Mouse (Mus musculus) limb, embryonic 12.5 days (tissue): ENCODE measurements around the gene Fahd2a. TPM values are rescaled to one million over a fixed set of nuclear protein-coding genes. Genes with fewer than 3 reads are reported as not detected.

ENCODE experiments used
- ATAC-seq: fragments of 200-750 bp; cut with Nextera tagmentation; 2 replicates; pipeline ENCODE4 v1.8.0; 2017; ENCODE audit warnings: low read depth, moderate TSS enrichment; ENCODE audit not compliant: insufficient number of reproducible peaks, insufficient read depth, low FRiP score, low TSS enrichment
- H3K27ac ChIP-seq: fragments of 300-500 bp; sonication (generic); 2 replicates; pipeline ENCODE4 v1.5.1; 2016; ENCODE audit warnings: mild to moderate bottlenecking, moderate library complexity
- H3K27me3 ChIP-seq: fragments of 300-500 bp; sonication (generic); 2 replicates; pipeline ENCODE4 v1.6.1; 2016; ENCODE audit warnings: mild to moderate bottlenecking, moderate library complexity
- H3K36me3 ChIP-seq: fragments of 300-500 bp; sonication (generic); 2 replicates; pipeline ENCODE4 v1.6.1; 2016; ENCODE audit warnings: mild to moderate bottlenecking, moderate library complexity
- H3K4me1 ChIP-seq: fragments of 300-500 bp; sonication (generic); replicated peaks from 2 replicates; pipeline ENCODE4 v1.6.1; 2016
- H3K4me2 ChIP-seq: fragments of 300-500 bp; sonication (generic); 2 replicates; pipeline ENCODE4 v1.6.1; 2016; ENCODE audit warnings: mild to moderate bottlenecking, moderate library complexity
- H3K4me3 ChIP-seq: fragments of 300-500 bp; sonication (generic); replicated peaks from 2 replicates; pipeline ENCODE4 v1.5.1; 2016; ENCODE audit warnings: mild to moderate bottlenecking
- H3K9ac ChIP-seq: fragments of 300-500 bp; sonication (generic); replicated peaks from 2 replicates; pipeline ENCODE4 v1.6.1; 2016; ENCODE audit warnings: mild to moderate bottlenecking, moderate library complexity
- H3K9me3 ChIP-seq: fragments of 300-500 bp; sonication (generic); 2 replicates; pipeline ENCODE4 v1.6.1; 2016; ENCODE audit warnings: mild to moderate bottlenecking, moderate library complexity
- WGBS: fragments of 180-500 bp; shearing (Covaris S2); methylation state at CpG from one replicate; pipeline ENCODE4 v1.1.7; 2016; 5-methylcytosine and 5-hydroxymethylcytosine counted together
- polyA plus RNA-seq: library from polyadenylated mRNA; unstranded; fragments of >200 nt; fragmentation: Nextera tagmentation; extraction: Ambion mirVana; gene quantifications from 2 replicates; pipeline ENCODE4 v1.2.1, GENCODE M21; 2016

Gene Fahd2a
- polyA plus RNA-seq, 1 experiment from 2014 or later: 24.2 TPM

DNA sequence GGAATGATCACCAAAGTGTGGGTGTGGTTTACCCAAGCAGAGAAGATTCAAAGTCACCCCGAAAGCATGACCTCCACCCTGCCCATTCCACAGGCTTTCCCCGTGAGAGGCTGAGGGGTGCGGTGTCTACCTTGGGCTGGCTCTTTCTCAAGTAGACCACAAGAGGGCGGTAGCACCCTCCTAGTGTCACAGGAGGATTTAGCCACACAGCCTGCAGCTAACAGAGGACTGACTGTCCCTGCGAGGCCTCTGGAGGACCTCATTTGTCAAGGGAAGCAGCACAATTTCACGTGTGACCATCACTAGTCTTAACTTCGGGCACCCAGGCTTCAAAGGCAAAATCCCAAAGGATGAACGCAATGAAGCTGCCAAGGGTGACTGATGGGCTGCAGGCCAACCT is 17.9 kb upstream of the Fahd2a start:
- no peaks in the 10 kb centered on the region for H3K9me3 ChIP-seq
- peak; percentile 41; the same call in 1 of the 2 replicates for ATAC-seq
- no peak overlapping the region for H3K4me3 ChIP-seq
- no peaks in the 10 kb centered on the region for H3K4me1 ChIP-seq
- no peaks in the 10 kb centered on the region for H3K36me3 ChIP-seq
- peaks cover 8% of the 10 kb centered on the region; the same call in 1 of the 2 replicates for H3K27me3 ChIP-seq
- no peak overlapping the region for H3K9ac ChIP-seq
- 10% methylated on average over 8 of the region's 8 CpGs for WGBS
- no peak overlapping the region for H3K27ac ChIP-seq
- H3K4me2 ChIP-seq: no peak overlapping the region

DNA sequence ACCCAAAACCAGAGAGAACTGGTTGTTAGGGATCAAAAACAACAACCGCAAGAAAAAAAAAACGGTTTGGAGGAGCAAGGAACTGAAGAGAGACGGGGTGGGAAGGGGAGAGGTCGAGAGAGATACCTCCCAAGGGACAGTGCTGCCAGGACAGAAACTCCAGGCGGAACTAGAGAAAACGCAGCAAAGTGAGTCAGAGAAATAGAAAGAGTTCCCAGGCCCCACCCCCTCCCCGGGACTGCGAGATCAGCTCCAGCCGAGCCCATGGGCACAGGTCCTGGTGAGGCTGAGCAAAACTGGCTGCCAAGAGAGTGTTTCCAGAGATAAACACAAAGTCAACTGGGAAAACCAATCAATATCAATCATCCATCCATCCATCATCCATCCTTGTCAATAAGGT is 17.0 kb upstream of the Fahd2a start:
- Histone ChIP-seq H3K4me3 (no peak overlapping the region), H3K4me1 (no peaks in the 10 kb centered on the region), H3K27me3 (peaks cover 8% of the 10 kb centered on the region; the same call in 1 of the 2 replicates), H3K27ac (no peak overlapping the region), H3K9me3 (no peaks in the 10 kb centered on the region), H3K36me3 (no peaks in the 10 kb centered on the region), H3K4me2 (no peak overlapping the region), H3K9ac (no peak overlapping the region)
- WGBS: 50% methylated on average over 9 of the region's 9 CpGs
- no peak for ATAC-seq

DNA sequence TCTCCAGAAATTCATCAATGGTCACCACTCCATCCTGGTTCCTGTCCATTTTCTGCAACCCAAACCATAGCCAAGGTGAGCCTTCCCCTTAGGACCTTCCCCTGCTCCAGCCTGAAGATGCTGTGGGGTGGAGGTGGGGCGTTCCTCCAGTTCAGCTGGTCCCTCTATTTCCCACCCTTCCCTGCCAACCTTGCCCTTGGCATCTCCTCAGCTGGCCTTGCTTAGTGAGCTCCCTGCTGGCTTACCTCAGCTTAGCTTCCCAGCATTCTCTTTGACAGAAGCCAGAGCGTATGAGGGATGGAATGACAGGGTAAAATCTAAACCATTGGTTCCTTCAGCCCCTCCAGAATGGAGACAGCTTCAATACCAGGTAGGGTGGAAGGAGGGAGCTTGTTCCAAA is 15.0 kb upstream of the Fahd2a start:
- 77% methylated on average over 2 of the region's 2 CpGs for WGBS
- Histone ChIP-seq H3K4me2 (no peak overlapping the region), H3K27me3 (peaks cover 20% of the 10 kb centered on the region; the same call in 1 of the 2 replicates), H3K9me3 (no peaks in the 10 kb centered on the region), H3K4me3 (no peak overlapping the region), H3K36me3 (no peaks in the 10 kb centered on the region), H3K4me1 (no peaks in the 10 kb centered on the region), H3K9ac (no peak overlapping the region), H3K27ac (no peak overlapping the region)
- ATAC-seq: no peak

DNA sequence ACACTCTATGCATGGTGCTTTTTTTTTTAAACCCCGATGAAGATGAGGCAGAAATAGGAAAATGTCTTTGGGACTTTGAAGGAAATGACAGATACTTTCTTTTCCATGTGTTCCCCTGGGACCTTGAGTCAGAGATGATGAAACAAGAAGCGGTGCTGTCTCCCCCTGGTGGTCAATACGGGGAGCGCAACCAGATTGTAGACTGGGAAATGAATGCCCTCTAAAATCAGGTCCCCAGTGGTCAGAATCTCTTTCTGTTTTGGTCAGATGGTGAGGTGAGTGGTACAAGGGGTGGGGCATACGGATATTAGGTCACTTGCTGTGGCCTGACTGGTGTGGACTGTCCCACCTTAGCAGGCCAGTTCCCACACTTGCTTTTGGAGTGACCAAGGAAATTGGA is 9.4 kb upstream of the Fahd2a start:
- Histone ChIP-seq H3K27me3 (peaks cover 32% of the 10 kb centered on the region), H3K4me1 (peaks cover 7% of the 10 kb centered on the region; the same call in 1 of the 2 replicates), H3K9me3 (no peaks in the 10 kb centered on the region), H3K36me3 (no peaks in the 10 kb centered on the region), H3K27ac (no peak overlapping the region), H3K4me2 (no peak overlapping the region), H3K4me3 (no peak overlapping the region), H3K9ac (no peak overlapping the region)
- 3% methylated on average over 5 of the region's 5 CpGs for WGBS
- no peak for ATAC-seq

DNA sequence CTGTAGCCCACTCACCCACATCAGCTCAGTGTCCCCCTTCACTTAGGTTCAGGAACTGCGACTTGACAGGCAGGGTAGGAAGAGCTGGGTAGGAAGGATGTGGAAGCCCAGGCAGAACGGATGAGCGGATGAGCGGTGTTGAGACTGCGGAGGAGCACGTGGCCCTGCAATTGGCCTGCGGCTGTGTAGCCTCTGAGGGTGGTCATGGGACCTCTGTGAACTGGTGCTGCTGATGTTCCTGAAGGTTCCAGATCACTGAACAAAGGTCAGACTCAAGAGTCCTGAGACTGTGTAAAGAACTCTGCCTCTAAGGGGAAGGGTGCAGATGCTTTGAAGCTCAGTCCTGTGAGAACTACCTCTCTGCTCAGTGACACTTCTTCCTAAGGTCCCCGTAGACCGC is 8.8 kb upstream of the Fahd2a start:
- Histone ChIP-seq H3K4me3 (no peak overlapping the region), H3K27ac (no peak overlapping the region), H3K4me2 (no peak overlapping the region), H3K4me1 (peaks cover 7% of the 10 kb centered on the region; the same call in 1 of the 2 replicates), H3K9ac (no peak overlapping the region), H3K27me3 (peaks cover 32% of the 10 kb centered on the region), H3K9me3 (no peaks in the 10 kb centered on the region), H3K36me3 (no peaks in the 10 kb centered on the region)
- 78% methylated on average over 9 of the region's 9 CpGs for WGBS
- ATAC-seq: no peak

DNA sequence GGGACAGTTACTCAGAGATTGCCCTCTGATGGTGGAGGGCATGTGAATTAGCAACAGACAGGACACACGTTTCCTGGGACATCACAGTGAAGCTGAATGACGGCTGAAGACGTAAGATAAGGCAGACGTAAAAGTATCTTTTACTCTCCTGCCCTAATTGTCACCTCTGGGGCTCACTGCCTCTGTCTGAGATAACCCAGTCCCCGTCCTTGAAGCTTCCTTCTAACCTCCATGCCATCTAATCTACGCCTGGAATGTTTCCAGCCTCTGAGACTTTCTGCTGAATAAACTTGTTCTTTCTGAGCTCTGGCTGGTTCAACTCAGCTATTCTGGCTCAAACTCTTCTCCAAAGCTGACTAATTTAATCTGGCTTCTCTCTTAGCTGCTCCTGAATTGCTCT is 7.4 kb upstream of the Fahd2a start:
- Histone ChIP-seq H3K27ac (no peak overlapping the region), H3K36me3 (no peaks in the 10 kb centered on the region), H3K9ac (no peak overlapping the region), H3K9me3 (no peaks in the 10 kb centered on the region), H3K4me2 (no peak overlapping the region), H3K4me1 (peaks cover 7% of the 10 kb centered on the region; the same call in 1 of the 2 replicates), H3K4me3 (no peak overlapping the region), H3K27me3 (peaks cover 32% of the 10 kb centered on the region)
- WGBS: 23% methylated on average over 6 of the region's 6 CpGs
- no peak for ATAC-seq

DNA sequence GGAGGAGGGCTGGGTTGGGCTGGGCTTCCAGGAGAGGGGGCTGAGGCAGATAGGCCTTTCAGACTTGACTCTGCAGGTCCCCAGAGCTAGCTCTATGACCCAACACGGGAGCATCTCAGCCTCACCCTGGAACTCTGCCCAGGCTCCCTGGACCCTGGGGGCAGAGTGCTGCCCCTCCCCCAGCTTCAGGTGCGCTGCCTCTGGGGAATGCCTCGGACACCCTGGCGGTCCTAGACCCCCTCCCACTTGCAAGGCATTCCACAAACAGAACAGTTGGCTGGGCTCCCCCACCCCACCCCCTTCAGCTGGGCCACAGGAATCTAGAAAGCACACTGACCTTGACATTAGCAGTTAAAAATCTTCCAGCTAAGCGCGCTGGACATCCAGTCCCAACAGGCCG is 5.3 kb upstream of the Fahd2a start:
- no peaks in the 10 kb centered on the region for H3K36me3 ChIP-seq
- no peak overlapping the region for H3K27ac ChIP-seq
- no peaks in the 10 kb centered on the region for H3K9me3 ChIP-seq
- H3K27me3 ChIP-seq: peaks cover 23% of the 10 kb centered on the region
- H3K4me1 ChIP-seq: peaks cover 7% of the 10 kb centered on the region; the same call in 1 of the 2 replicates
- no peak overlapping the region for H3K9ac ChIP-seq
- H3K4me3 ChIP-seq: no peak overlapping the region
- H3K4me2 ChIP-seq: no peak overlapping the region
- no peak for ATAC-seq
- WGBS: 39% methylated on average over 7 of the region's 7 CpGs

DNA sequence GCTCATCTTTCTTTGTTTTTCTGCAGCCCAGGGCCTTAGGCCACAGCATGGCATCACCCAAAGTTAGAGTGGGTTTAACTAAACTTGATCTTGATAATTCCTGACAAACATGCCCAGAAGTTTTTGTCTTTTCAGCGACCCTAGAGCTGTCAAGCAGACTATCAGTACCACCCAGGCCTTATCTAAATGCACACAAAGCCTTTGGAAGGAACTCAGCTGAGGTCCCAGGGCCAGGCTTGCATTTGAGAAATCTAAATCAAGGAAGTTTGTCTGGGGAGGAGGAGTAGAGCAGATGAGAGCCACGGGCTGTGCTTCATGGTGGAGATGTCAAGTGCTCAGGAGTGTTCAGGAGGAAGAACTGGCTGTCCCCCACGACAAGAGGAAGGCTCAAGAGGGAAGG is 2.5 kb upstream of the Fahd2a start:
- H3K9me3 ChIP-seq: no peaks in the 10 kb centered on the region
- ATAC-seq: no peak
- no peak overlapping the region for H3K4me2 ChIP-seq
- H3K36me3 ChIP-seq: no peaks in the 10 kb centered on the region
- 47% methylated on average over 3 of the region's 3 CpGs for WGBS
- peaks cover 12% of the 10 kb centered on the region; the same call in 1 of the 2 replicates for H3K4me1 ChIP-seq
- H3K27ac ChIP-seq: no peak overlapping the region
- H3K27me3 ChIP-seq: peaks cover 11% of the 10 kb centered on the region
- no peak overlapping the region for H3K9ac ChIP-seq
- no peak overlapping the region for H3K4me3 ChIP-seq

DNA sequence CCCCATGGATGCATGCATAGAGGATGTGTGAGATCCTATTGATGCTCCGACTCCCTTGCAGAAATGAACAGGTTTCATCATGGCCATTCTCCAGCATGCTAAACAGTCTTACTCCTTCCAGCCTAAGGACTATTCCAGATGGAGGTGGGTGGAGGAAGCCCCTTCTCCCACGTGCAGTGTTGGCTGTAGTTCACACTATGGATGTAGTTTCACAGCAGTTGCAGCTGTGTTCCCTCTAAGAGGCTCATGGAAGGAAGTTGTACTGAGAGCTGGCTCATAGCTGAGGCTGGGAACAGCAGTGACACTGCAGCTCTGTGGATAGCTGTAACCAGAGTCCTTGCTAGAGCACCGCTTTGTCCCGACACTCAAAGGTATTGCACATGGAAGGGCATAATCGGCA is 6.7 kb downstream of the Fahd2a start:
- Histone ChIP-seq H3K27me3 (no peaks in the 10 kb centered on the region), H3K4me3 (no peak overlapping the region), H3K27ac (no peak overlapping the region), H3K9me3 (no peaks in the 10 kb centered on the region), H3K36me3 (peaks cover 46% of the 10 kb centered on the region), H3K9ac (no peak overlapping the region), H3K4me1 (no peaks in the 10 kb centered on the region), H3K4me2 (no peak overlapping the region)
- ATAC-seq: no peak
- 93% methylated on average over 5 of the region's 5 CpGs for WGBS

DNA sequence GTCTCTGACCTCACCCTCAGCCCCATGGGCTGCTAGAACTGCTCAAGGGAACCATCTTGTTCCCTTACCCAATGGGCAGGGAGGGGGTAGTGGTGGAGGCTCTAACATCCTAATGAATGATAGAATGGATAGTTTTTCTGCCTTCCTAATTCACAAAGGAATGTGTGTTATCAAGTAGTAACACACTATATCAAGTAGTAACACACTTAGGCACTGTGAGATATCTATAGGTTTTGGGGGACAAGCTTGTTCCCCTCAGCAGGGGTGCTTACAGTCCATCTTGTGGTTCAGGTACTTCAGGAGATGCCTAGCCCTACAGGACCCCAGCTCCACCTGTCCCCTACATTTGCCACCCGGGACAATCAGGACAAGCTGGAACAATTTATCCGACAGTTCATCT is 8.8 kb downstream of the Fahd2a start:
- Histone ChIP-seq H3K36me3 (peaks cover 46% of the 10 kb centered on the region), H3K9me3 (no peaks in the 10 kb centered on the region), H3K4me2 (no peak overlapping the region), H3K27me3 (no peaks in the 10 kb centered on the region), H3K27ac (no peak overlapping the region), H3K9ac (no peak overlapping the region), H3K4me1 (no peaks in the 10 kb centered on the region), H3K4me3 (no peak overlapping the region)
- WGBS: 94% methylated on average over 2 of the region's 2 CpGs
- ATAC-seq: no peak

DNA sequence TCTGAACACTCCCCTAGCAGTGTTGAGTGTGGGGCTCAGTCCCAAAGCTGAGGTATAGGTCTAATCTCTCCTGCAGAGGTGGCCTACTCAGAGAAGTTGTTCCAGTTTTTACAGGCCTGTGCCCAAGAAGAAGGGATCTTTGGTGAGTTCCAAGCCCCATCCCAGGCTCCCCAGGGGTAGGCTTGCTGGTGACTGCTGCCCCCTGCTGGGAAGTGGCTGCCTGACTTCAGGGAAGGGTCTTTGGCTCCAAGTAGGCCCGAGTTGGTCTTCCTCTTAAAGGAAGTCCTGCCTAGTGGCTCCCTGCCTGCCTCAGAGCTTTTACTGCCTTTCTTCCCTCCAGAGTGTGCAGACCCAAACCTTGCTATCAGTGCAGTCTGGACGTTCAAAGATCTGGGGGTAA is 9.2 kb downstream of the Fahd2a start:
- ATAC-seq: no peak
- Histone ChIP-seq H3K4me3 (no peak overlapping the region), H3K9me3 (no peaks in the 10 kb centered on the region), H3K36me3 (peaks cover 46% of the 10 kb centered on the region), H3K4me2 (no peak overlapping the region), H3K27ac (no peak overlapping the region), H3K27me3 (no peaks in the 10 kb centered on the region), H3K9ac (no peak overlapping the region), H3K4me1 (no peaks in the 10 kb centered on the region)
- WGBS: 39% methylated on average over 2 of the region's 2 CpGs

DNA sequence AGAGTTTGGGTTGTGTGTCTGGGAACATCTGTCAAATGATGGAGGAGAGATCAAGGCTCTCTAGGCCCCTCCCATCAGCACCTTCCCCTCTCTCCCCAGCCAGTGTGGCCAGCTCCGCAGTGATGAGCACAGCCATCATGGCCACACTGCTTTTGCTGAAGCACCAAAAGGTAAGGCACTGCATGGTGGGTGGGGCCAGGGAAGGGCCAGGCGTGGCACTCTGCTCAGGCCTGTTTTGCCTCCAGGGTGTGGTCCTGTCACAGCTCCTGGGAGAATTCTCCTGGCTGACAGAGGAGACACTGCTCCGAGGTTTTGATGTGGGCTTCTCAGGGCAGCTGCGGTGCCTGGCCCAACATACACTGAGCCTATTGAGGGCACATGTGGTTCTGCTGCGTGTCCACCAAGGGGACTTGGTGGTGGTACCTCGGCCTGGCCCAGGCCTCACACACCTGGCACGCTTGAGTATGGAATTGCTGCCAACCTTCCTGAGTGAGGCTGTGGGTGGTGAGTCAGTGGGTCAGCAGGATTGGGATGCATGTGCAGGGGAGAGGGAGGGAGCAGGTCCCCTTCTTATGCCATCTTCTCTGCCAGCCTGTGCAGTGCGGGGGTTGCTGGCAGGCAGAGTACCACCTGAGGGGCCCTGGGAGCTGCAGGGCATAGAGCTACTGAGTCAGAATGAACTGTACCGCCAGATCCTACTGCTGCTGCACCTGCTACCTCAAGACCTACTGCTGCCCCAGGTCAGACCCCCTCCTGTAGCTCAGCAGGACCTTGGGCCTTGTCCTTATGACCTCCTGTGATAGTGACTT is 10.7 kb downstream of the Fahd2a start:
- Histone ChIP-seq H3K4me2 (no peak overlapping the region), H3K9me3 (no peaks in the 10 kb centered on the region), H3K4me1 (no peaks in the 10 kb centered on the region), H3K9ac (no peak overlapping the region), H3K36me3 (peaks cover 45% of the 10 kb centered on the region), H3K27me3 (no peaks in the 10 kb centered on the region), H3K4me3 (no peak overlapping the region), H3K27ac (no peak overlapping the region)
- ATAC-seq: no peak
- WGBS: 74% methylated on average over 9 of the region's 9 CpGs
